17 mouse cellular contexts compared by ENCODE assay signal in the genomic region with DNA sequence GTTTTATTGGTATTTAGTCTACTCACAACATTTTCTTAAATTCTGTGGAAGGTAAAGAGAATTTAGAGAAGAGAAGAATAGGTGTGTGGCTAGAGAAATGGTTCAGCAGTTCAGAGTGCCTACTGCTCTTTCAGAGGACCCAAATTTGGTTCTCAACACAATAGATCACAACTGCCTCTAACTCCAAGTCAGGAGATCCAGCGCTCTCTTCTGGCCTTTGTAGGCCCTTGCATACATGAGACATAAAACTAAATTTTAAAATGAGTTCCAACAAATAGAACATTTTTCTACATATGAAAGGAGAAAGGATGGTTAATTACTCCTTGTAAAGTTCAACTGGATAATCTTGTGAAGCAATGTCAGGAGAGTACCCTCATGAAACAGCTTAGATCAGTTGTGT.
A peak's percentile ranks its signal among the peaks of the same experiment; 100 is the strongest.
DNase-seq lines count a peak whose midpoint lies in the region; TF ChIP-seq lines count a peak whose summit lies in the region.
"Had no signal": no experiment of that assay in that cellular context is flagged by ENCODE, and none has a peak within 500 bp of the region (broad histone marks: within the 10 kb centered on the region; RNA-seq: fewer than 3 reads in every experiment).

No protein-coding gene starts in this region.

- H3K4me3 ChIP-seq in CH12.LX (replicated peaks in 1 of 3; ENCODE audit: low read depth in 2 of 3, low read length in 2 of 3, poor library complexity in 1 of 3): no peak overlapping the region
- H3K4me3 ChIP-seq in MEL (ENCODE audit: control insufficient read depth in 1 of 2, insufficient read depth in 1 of 2, low read depth in 2 of 2, low read length in 2 of 2): no peak overlapping the region

- no peak overlapping the region for H3K4me2 ChIP-seq in CH12.LX (ENCODE audit: insufficient read depth, low read depth, poor library complexity, severe bottlenecking)

- no peak overlapping the region for H3K27ac ChIP-seq in CH12.LX (ENCODE audit: insufficient read depth, low read depth)
- no peak overlapping the region for H3K27ac ChIP-seq in MEL (ENCODE audit: control insufficient read depth, low read depth, low read length)

- DNase-seq in CH12.LX (ENCODE audit: extremely low read depth) (no peak), MEL (ENCODE audit: low read depth, low spot score) (no peak)
- no peak for DNase-seq in layer of hippocampus, adult 9-11 months
- no peak for DNase-seq in left cerebral cortex, adult 8-10 months (ENCODE audit: low spot score in 2 of 2)
- DNase-seq: adrenal gland, adult 2 months; adrenal gland, adult 8-10 months; adrenal gland, postnatal 10 days; adrenal gland, postnatal 14 days; adrenal gland, postnatal 25 days; adrenal gland, postnatal 36 days; B cell, adult 2 months; cerebellum, adult 11 months; cerebellum, adult 11-12 months; cerebellum, adult 18-20 months; cerebellum, adult 2 months; cerebellum, adult 8-10 months had no signal

- TF ChIP-seq POLR2A in CH12.LX (IDR thresholded peaks at IDR 0.05; ENCODE audit: low read depth, low read length) (no peak), MEL (IDR thresholded peaks at IDR 0.05; ENCODE audit: control insufficient read depth in 1 of 2, insufficient read depth in 1 of 2, low read depth in 1 of 2, low read length in 2 of 2, poor library complexity in 1 of 2) (no peak)

- H3K79me2 ChIP-seq in CH12.LX (replicated peaks; ENCODE audit: control insufficient read depth, extremely low read depth, insufficient read depth, poor library complexity, severe bottlenecking) (no peaks in the 10 kb centered on the region), MEL (ENCODE audit: control insufficient read depth, insufficient read depth, low read length, poor library complexity) (no peaks in the 10 kb centered on the region)

- in situ Hi-C loops in CH12.LX (cut with MboI; ENCODE audit: low pct_ligation_motif_present, low pct_unique_long_range_greater_than_20kb, low sequenced_read_pairs): no loop called here

- H3K9ac ChIP-seq in CH12.LX (ENCODE audit: insufficient read depth, low read depth): no peak overlapping the region
- H3K9ac ChIP-seq in MEL (ENCODE audit: control insufficient read depth, low read depth, low read length, poor library complexity, severe bottlenecking): no peak overlapping the region

- TF ChIP-seq CTCF in CH12.LX (conservative IDR thresholded peaks at IDR 0.05 in 1 of 2, IDR thresholded peaks at IDR 0.05 in 1 of 2; ENCODE audit: low read depth in 2 of 2, low read length in 2 of 2) (peak in 1 of 2 experiments; percentile 53; a peak in 2 of 4 replicates), MEL (IDR thresholded peaks at IDR 0.05 in 2 of 3, conservative IDR thresholded peaks at IDR 0.05 in 1 of 3; ENCODE audit: control insufficient read depth in 1 of 3, insufficient read depth in 1 of 3, low read depth in 2 of 3, low read length in 3 of 3, poor library complexity in 1 of 3, severe bottlenecking in 1 of 3) (no peak)

- H3K9me3 ChIP-seq in CH12.LX (replicated peaks; ENCODE audit: low read length) (no peaks in the 10 kb centered on the region), MEL (replicated peaks; ENCODE audit: insufficient read depth, low read length) (no peaks in the 10 kb centered on the region)
- H3K9me3 ChIP-seq: G1E had no signal

- H3K4me1 ChIP-seq in CH12.LX (ENCODE audit: control insufficient read depth in 1 of 2, insufficient read depth in 2 of 2): peaks cover 8 to 10% of the 10 kb centered on the region in 2 experiments; a peak in 3 of 4 replicates
- no peaks in the 10 kb centered on the region; a peak in 1 of 4 replicates for H3K4me1 ChIP-seq in MEL (ENCODE audit: control insufficient read depth in 1 of 2, insufficient read depth in 2 of 2, low read length in 2 of 2)

- TF ChIP-seq EP300 in CH12.LX (IDR thresholded peaks at IDR 0.05; ENCODE audit: low read length) (no peak), MEL (IDR thresholded peaks at IDR 0.05; ENCODE audit: low read depth in 1 of 2, low read length in 2 of 2) (no peak)

- H3K27me3 ChIP-seq in CH12.LX (replicated peaks) (no peaks in the 10 kb centered on the region), MEL (ENCODE audit: control insufficient read depth in 1 of 2, insufficient read depth in 2 of 2, low read length in 2 of 2) (peaks cover 0 to 5% of the 10 kb centered on the region in 2 experiments)

- dilution Hi-C loops in CH12.LX (cut with MboI; ENCODE audit: extremely low pct_ligation_motif_present, extremely low pct_unique_long_range_greater_than_20kb, low sequenced_read_pairs): no loop called here

- H3K36me3 ChIP-seq in CH12.LX (replicated peaks in 1 of 2; ENCODE audit: control insufficient read depth in 1 of 2, insufficient read depth in 1 of 2, low read length in 1 of 2) (no peaks in the 10 kb centered on the region), MEL (ENCODE audit: control insufficient read depth in 1 of 2, insufficient read depth in 2 of 2, low read length in 2 of 2) (no peaks in the 10 kb centered on the region)
- H3K36me3 ChIP-seq: G1E had no signal

- TF ChIP-seq RAD21 in CH12.LX (IDR thresholded peaks at IDR 0.05; ENCODE audit: low read depth, low read length): peak; percentile 51
- no peak; the same call in 1 of the 2 replicates for TF ChIP-seq RAD21 in MEL (IDR thresholded peaks at IDR 0.05; ENCODE audit: low read depth, low read length)

TF ChIP-seq in CH12.LX, 34 proteins besides CTCF, POLR2A, EP300 and RAD21:
- TF ChIP-seq SMC3 (IDR thresholded peaks at IDR 0.05; ENCODE audit: low read depth, low read length): peak; percentile 45
- TF ChIP-seq USF1 (IDR thresholded peaks at IDR 0.05; ENCODE audit: low read depth, low read length): no peak
- TF ChIP-seq JUND (conservative IDR thresholded peaks at IDR 0.05; ENCODE audit: low read depth, low read length): no peak
- no peak for TF ChIP-seq GABPA (IDR thresholded peaks at IDR 0.05; ENCODE audit: insufficient replicate concordance, low read depth, low read length)
- TF ChIP-seq ZC3H11A (IDR thresholded peaks at IDR 0.05; ENCODE audit: low read depth, low read length): no peak
- TF ChIP-seq MAZ (IDR thresholded peaks at IDR 0.05; ENCODE audit: low read depth, low read length): no peak
TF ChIP-seq in CH12.LX: peak in this region for 1.

TF ChIP-seq in MEL, 35 proteins besides CTCF, POLR2A, EP300 and RAD21:
- TF ChIP-seq SMC3 (IDR thresholded peaks at IDR 0.05; ENCODE audit: low read depth, low read length) (peak; percentile 8; the same call in 1 of the 2 replicates), MEF2A (IDR thresholded peaks at IDR 0.05; ENCODE audit: extremely low read depth, insufficient replicate concordance, low read depth, low read length, poor library complexity, severe bottlenecking) (no peak)

Comparison
In these comparisons a context has a peak if more than half of its experiments do, and no peak if none do; other contexts are left out.
1. Of the 35 proteins assayed by ChIP-seq in both MEL and CH12.LX: peak only in MEL: none; only in CH12.LX: RAD21; in both: SMC3; in neither: 32; mixed calls (peak in some experiments, not most) for 1.